Mouse (Mus musculus) neural tube, embryonic 12.5 days (tissue): Measurements from ENCODE around the gene Stx1b. TPM values are rescaled to one million over a fixed set of nuclear protein-coding genes. Genes with fewer than 3 reads are reported as not detected.
A peak's percentile ranks its signal among the peaks of the same experiment; 100 is the strongest.
"Not testable (repeated sequence)": the region's sequence is repeated elsewhere in the genome, so short reads cannot be mapped to it uniquely, and the experiment has no call there.

Source experiments
- ATAC-seq: fragments of 200-750 bp; cut with Nextera tagmentation; 2 replicates; pipeline ENCODE4 v1.8.0; 2017; ENCODE audit warnings: low read depth, mild to moderate bottlenecking, moderate TSS enrichment, moderate library complexity; ENCODE audit not compliant: low FRiP score
- H3K27ac ChIP-seq: fragments of 300-500 bp; sonication (generic); 2 replicates; pipeline ENCODE4 v1.5.1; 2016
- H3K27me3 ChIP-seq: fragments of 300-500 bp; sonication (generic); replicated peaks from 2 replicates; pipeline ENCODE4 v1.6.1; 2016; ENCODE audit warnings: mild to moderate bottlenecking
- H3K36me3 ChIP-seq: fragments of 300-500 bp; sonication (generic); 2 replicates; pipeline ENCODE4 v1.6.1; 2016; ENCODE audit warnings: mild to moderate bottlenecking
- H3K4me1 ChIP-seq: fragments of 300-500 bp; sonication (generic); 2 replicates; pipeline ENCODE4 v1.6.1; 2016
- H3K4me2 ChIP-seq: fragments of 300-500 bp; sonication (generic); replicated peaks from 2 replicates; pipeline ENCODE4 v1.6.1; 2016; ENCODE audit warnings: mild to moderate bottlenecking
- H3K4me3 ChIP-seq: fragments of 300-500 bp; sonication (generic); 2 replicates; pipeline ENCODE4 v1.5.1; 2016
- H3K9ac ChIP-seq: fragments of 300-500 bp; sonication (generic); 2 replicates; pipeline ENCODE4 v1.6.1; 2016; ENCODE audit warnings: mild to moderate bottlenecking
- H3K9me3 ChIP-seq: fragments of 300-500 bp; sonication (generic); 2 replicates; pipeline ENCODE4 v1.6.1; 2016; ENCODE audit warnings: mild to moderate bottlenecking
- WGBS: fragments of 180-500 bp; shearing (Covaris S2); methylation state at CpG from one replicate; pipeline ENCODE4 v1.1.7; 2016; 5-methylcytosine and 5-hydroxymethylcytosine counted together
- polyA plus RNA-seq: library from polyadenylated mRNA; unstranded; fragments of >200 nt; fragmentation: Nextera tagmentation; extraction: Ambion mirVana; gene quantifications from 2 replicates; pipeline ENCODE4 v1.2.1, GENCODE M21; 2016

The Stx1b gene
- polyA plus RNA-seq, 1 experiment from 2014 or later: 19.2 TPM

DNA sequence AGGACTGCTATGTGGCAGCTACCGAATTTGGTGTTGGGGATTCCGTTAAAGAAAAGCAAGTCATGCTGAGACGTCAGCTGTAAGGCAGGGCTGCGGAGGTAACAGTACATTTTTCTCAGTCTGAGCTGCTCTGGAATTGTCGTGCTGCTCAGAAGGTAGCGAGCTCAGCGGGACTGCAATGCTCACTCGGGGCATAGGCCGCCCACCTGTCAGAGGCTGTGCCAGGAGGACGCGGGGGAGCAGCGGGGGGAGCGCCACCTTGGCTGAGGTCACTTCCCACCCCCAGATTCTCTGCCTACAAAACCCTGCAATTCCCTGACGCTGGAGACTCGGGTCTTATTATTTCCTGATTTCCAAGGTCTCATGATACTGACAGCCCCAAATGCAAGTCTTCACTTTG lies 16.5 kb upstream of the Stx1b start:
- peaks cover 7% of the 10 kb centered on the region; the same call in 1 of the 2 replicates for H3K4me1 ChIP-seq
- WGBS: 7% methylated on average over 15 of the region's 15 CpGs
- H3K9ac ChIP-seq: peak overlapping the region; percentile 58
- peak overlapping the region; percentile 55 for H3K4me3 ChIP-seq
- no peak; the same call in 1 of the 2 replicates for ATAC-seq
- no peaks in the 10 kb centered on the region for H3K36me3 ChIP-seq
- H3K4me2 ChIP-seq: peak overlapping the region; percentile 79
- no peaks in the 10 kb centered on the region for H3K9me3 ChIP-seq
- H3K27me3 ChIP-seq: no peaks in the 10 kb centered on the region
- H3K27ac ChIP-seq: 0 out of 2 replicates have a peak overlapping the region, but pooled peaks have one; percentile 54

- not testable (repeated sequence) for H3K9ac ChIP-seq, H3K27ac ChIP-seq, H3K27me3 ChIP-seq, ATAC-seq, H3K9me3 ChIP-seq, H3K4me2 ChIP-seq, H3K4me1 ChIP-seq, H3K4me3 ChIP-seq, H3K36me3 ChIP-seq
- WGBS: 80% methylated on average over 2 of the region's 2 CpGs
Measured at GRCm38 (mm10) chr7:127840031-127840430, 15.7 kb upstream of the Stx1b start.

GRCm38 (mm10) chr7:127837878-127838277 lies 13.5 kb upstream of the Stx1b start:
- not testable (repeated sequence) for H3K4me3 ChIP-seq, H3K27me3 ChIP-seq, H3K4me1 ChIP-seq, H3K27ac ChIP-seq, H3K9ac ChIP-seq, ATAC-seq, H3K4me2 ChIP-seq, H3K9me3 ChIP-seq, H3K36me3 ChIP-seq
- 74% methylated on average over 4 of the region's 4 CpGs for WGBS

- no peaks in the 10 kb centered on the region for H3K9me3 ChIP-seq
- H3K4me3 ChIP-seq: no peak overlapping the region
- no peak for ATAC-seq
- H3K4me1 ChIP-seq: peaks cover 5% of the 10 kb centered on the region; the same call in 1 of the 2 replicates
- H3K9ac ChIP-seq: no peak overlapping the region
- no peak overlapping the region for H3K4me2 ChIP-seq
- no peaks in the 10 kb centered on the region for H3K27me3 ChIP-seq
- H3K36me3 ChIP-seq: no peaks in the 10 kb centered on the region
- WGBS: 94% methylated on average over 5 of the region's 5 CpGs
- no peak overlapping the region for H3K27ac ChIP-seq
Measured at GRCm38 (mm10) chr7:127837473-127837872, 13.1 kb upstream of the Stx1b start.

- ATAC-seq: no peak
- Histone ChIP-seq H3K4me2 (no peak overlapping the region), H3K27ac (no peak overlapping the region), H3K9me3 (no peaks in the 10 kb centered on the region), H3K36me3 (no peaks in the 10 kb centered on the region), H3K9ac (no peak overlapping the region), H3K4me1 (0 out of 2 replicates have a peak, but pooled peaks cover under 1% of the 10 kb centered on the region), H3K4me3 (no peak overlapping the region), H3K27me3 (no peaks in the 10 kb centered on the region)
- WGBS: 79% methylated on average over 2 of the region's 2 CpGs
Measured at GRCm38 (mm10) chr7:127835550-127835949, 11.2 kb upstream of the Stx1b start.

- peak overlapping the region; percentile 75 for H3K4me2 ChIP-seq
- H3K4me1 ChIP-seq: peaks cover 18% of the 10 kb centered on the region
- peak; percentile 42 for ATAC-seq
- no peaks in the 10 kb centered on the region for H3K27me3 ChIP-seq
- H3K9ac ChIP-seq: peak overlapping the region; percentile 88
- no peaks in the 10 kb centered on the region for H3K9me3 ChIP-seq
- no peak overlapping the region for H3K27ac ChIP-seq
- WGBS: 67% methylated on average over 11 of the region's 11 CpGs
- no peaks in the 10 kb centered on the region for H3K36me3 ChIP-seq
- H3K4me3 ChIP-seq: peak overlapping the region; percentile 81
Measured at GRCm38 (mm10) chr7:127823236-127824171, 845 bp downstream of the Stx1b start.

GRCm38 (mm10) chr7:127822494-127822893 lies 1.9 kb downstream of the Stx1b start:
- H3K9ac ChIP-seq: no peak overlapping the region
- WGBS: 93% methylated on average over 3 of the region's 3 CpGs

GRCm38 (mm10) chr7:127820836-127821509 lies 3.4 kb downstream of the Stx1b start:
- 0 out of 2 replicates have a peak, but pooled peaks cover 3% of the 10 kb centered on the region for H3K36me3 ChIP-seq
- H3K27ac ChIP-seq: no peak overlapping the region
- no peak for ATAC-seq
- H3K27me3 ChIP-seq: no peaks in the 10 kb centered on the region
- no peak overlapping the region for H3K4me2 ChIP-seq
- WGBS: 76% methylated on average over 13 of the region's 13 CpGs
- no peak overlapping the region for H3K9ac ChIP-seq
- no peaks in the 10 kb centered on the region for H3K9me3 ChIP-seq
- H3K4me1 ChIP-seq: peaks cover 21% of the 10 kb centered on the region
- H3K4me3 ChIP-seq: no peak overlapping the region

More at GRCm38 (mm10) chr7:127822494-127822893, 1.9 kb downstream of the Stx1b start:
- Histone ChIP-seq H3K27me3 (no peaks in the 10 kb centered on the region), H3K9me3 (no peaks in the 10 kb centered on the region), H3K4me1 (peaks cover 18% of the 10 kb centered on the region), H3K36me3 (0 out of 2 replicates have a peak, but pooled peaks cover under 1% of the 10 kb centered on the region), H3K4me3 (no peak overlapping the region), H3K4me2 (no peak overlapping the region), H3K27ac (no peak overlapping the region)
- ATAC-seq: no peak

- Histone ChIP-seq H3K4me1 (peaks cover 11% of the 10 kb centered on the region), H3K4me2 (no peak overlapping the region), H3K27me3 (no peaks in the 10 kb centered on the region), H3K27ac (no peak overlapping the region), H3K9me3 (no peaks in the 10 kb centered on the region), H3K4me3 (no peak overlapping the region), H3K9ac (no peak overlapping the region), H3K36me3 (peaks cover 11% of the 10 kb centered on the region)
- WGBS: 90% methylated on average over 5 of the region's 5 CpGs
- ATAC-seq: no peak
Measured at GRCm38 (mm10) chr7:127817776-127818175, 6.6 kb downstream of the Stx1b start.

DNA sequence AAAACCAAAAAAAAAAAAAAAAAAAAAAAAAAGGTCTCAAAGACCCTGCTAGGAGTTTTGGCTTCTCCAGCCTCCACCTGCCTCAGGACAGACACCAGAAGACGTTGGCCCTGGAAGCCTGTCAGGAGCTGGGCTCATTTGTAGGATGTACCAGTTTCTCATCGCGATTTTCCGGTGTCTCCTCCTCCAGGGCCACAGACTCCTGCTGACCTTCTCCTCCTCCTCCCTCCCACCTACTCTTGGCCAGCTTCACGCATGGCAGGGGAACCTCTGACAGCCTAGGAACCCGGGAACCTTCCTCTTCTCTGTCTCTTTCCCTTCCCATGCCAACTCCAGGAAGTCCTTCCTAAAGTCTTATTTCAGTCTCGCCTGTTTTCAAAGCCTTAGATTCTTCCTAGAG lies 7.3 kb downstream of the Stx1b start:
- H3K27ac ChIP-seq: no peak overlapping the region
- WGBS: 82% methylated on average over 7 of the region's 7 CpGs

DNA sequence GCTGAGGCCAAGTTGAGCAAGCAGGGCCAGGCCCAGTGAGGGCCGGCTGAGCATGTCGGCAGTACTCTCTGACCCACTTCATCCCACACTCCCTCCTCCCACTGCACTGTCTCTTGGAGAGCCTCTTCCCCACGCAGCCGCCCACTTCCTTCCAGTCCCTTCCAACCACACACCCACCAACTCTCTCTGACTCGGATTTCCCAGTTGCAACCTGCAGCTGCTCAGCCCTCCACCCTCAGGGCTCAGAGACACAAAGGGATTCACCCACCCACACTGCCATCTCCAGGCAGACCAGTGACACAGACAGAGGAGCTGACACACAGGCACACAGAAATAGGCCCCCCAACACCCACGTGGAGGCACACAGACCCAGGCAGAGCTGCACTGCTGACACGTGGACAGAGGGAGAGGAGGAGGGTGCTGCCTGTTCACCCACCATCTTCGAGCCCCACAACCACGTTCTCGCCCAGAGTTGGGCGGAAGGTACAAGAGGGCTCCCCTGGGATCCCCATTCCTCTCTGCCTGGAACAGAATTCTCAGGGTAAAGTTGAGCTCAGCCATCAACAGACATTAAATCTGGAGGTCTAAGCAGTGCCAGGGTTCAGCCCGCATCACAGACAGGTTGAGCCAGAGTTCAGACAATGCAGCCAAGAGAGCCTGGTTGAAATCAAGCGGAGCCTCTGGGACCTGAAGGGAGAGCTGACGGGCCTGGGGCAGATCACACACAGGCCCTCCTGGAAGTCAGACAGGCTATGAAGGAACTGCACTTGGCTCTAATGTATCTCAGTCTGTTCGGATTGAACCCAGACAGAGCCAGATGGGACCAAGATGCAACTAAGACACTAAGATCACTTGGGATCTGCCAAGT lies 8.2 kb downstream of the Stx1b start:
- peaks cover 20% of the 10 kb centered on the region for H3K36me3 ChIP-seq
- no peaks in the 10 kb centered on the region for H3K9me3 ChIP-seq
- WGBS: 71% methylated on average over 15 of the region's 15 CpGs
- H3K4me2 ChIP-seq: no peak overlapping the region
- H3K4me3 ChIP-seq: no peak overlapping the region
- peaks cover 11% of the 10 kb centered on the region; the same call in 1 of the 2 replicates for H3K4me1 ChIP-seq
- ATAC-seq: no peak
- peak overlapping the region; percentile 5; the same call in 1 of the 2 replicates for H3K9ac ChIP-seq
- no peaks in the 10 kb centered on the region for H3K27me3 ChIP-seq
- H3K27ac ChIP-seq: no peak overlapping the region

More for the DNA sequence above, 7.3 kb downstream of the Stx1b start:
- no peaks in the 10 kb centered on the region for H3K9me3 ChIP-seq
- peaks cover 16% of the 10 kb centered on the region for H3K36me3 ChIP-seq
- no peaks in the 10 kb centered on the region for H3K27me3 ChIP-seq
- H3K4me1 ChIP-seq: peaks cover 11% of the 10 kb centered on the region; the same call in 1 of the 2 replicates
- ATAC-seq: no peak
- H3K4me3 ChIP-seq: no peak overlapping the region
- no peak overlapping the region for H3K9ac ChIP-seq
- H3K4me2 ChIP-seq: no peak overlapping the region
